Mouse (Mus musculus) kidney, adult 9 months (tissue): ENCODE results near the gene Synj1.
A peak's percentile ranks its signal among the peaks of the same experiment; 100 is the strongest.

Experiments
- DNase-seq: peaks from one replicate; pipeline ENCODE4 v3.0.0; 2022

The Synj1 gene

GRCm38 (mm10) chr16:91009942-91010529, 1.1 kb downstream of the Synj1 start:
- DNase-seq = peak; percentile 23

DNA sequence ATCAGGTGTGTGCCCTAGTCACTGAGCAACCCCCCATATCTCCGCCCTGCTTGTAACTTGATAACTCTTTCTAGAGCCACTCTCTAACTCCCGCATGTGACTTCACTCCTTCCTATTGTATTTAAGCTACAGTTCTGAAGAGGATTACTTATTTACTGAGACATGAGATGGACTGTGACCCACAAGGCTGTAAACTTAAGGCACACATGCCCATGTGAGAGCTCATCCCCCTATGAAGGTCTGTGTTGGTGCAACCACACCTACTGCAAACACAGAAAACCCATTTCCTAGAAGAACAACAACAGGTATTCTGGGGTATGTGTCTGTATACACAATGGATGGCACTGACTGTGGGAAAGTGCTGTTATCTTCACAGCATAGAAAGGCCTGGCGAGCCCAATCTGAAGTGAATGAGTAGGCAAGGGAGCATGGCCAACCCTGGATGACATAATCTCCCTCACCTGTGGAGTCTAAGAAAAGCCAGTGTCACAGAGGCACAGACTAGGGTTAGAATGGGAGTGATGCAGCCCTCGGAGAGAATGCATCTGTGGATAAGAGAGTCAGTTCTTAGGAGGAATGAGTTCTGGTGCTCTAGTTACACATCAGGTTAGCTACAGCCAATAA, 6.1 kb downstream of the Synj1 start:
- peak; percentile 22 for DNase-seq

GRCm38 (mm10) chr16:91001098-91001497, 10.0 kb downstream of the Synj1 start:
- no peak for DNase-seq

DNA sequence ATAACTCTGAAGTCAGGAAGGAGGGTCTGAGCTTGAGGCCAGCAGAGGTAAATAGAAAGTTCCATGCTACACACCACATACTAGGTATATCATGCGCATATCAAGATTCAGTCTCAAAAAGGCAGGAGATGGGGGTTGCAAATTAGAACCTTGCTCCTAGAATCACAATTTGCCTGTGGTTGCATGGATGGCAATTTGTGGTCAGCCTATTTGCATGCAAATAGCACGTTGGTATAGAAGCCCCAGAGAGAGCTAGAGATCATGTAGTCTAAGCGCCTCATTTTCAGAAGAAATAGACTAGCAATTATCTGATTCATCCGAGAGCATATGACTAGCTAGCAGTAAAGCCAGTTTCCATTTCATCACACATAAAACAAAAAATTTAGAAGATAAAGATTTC, 11.3 kb downstream of the Synj1 start:
- no peak for DNase-seq

DNA sequence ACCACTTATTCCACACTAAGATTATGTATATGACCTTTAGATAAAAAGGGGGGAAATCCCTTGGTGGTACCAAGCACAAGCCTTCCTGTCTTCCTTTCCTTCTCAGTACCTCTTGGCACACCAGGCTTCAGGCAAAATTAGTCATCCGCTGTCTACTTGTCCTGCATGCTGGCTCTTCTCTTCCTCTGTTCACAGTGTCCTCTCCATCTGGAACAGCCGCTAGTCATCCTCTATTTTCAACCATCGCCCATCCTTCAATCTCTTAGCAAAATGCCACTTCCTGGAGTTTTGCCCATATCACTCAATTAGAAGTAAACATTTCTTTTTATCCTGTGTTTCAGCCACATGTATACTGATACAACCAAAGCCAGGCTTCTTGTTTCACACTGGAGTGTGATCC, 13.3 kb downstream of the Synj1 start:
- no peak for DNase-seq

GRCm38 (mm10) chr16:90996327-90997243, 14.5 kb downstream of the Synj1 start:
- peak; percentile 51 for DNase-seq

GRCm38 (mm10) chr16:90995498-90995897, 15.6 kb downstream of the Synj1 start:
- DNase-seq = no peak

DNA sequence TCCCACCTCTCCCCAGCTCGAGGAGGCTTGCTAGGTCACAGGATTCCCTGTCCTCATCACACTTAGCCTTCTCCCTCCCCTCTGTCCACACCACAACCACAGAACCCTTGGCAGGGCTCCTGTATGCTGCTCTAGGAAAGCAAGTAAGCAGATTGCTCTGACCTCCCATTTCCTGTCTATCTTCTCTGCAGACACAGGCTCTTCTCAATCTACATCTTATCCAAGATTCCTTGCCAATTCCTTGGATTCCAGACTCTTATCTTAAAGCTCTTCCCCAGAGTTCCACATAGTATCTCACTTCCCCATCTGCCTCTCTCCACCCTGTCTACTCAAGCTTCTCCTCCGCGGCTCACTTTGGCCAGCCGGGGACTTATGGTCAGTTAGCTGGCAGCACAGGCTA, 16.1 kb downstream of the Synj1 start:
- peak; percentile 23 for DNase-seq

- no peak for DNase-seq
Measured at GRCm38 (mm10) chr16:90989162-90989561, 21.9 kb downstream of the Synj1 start.

DNA sequence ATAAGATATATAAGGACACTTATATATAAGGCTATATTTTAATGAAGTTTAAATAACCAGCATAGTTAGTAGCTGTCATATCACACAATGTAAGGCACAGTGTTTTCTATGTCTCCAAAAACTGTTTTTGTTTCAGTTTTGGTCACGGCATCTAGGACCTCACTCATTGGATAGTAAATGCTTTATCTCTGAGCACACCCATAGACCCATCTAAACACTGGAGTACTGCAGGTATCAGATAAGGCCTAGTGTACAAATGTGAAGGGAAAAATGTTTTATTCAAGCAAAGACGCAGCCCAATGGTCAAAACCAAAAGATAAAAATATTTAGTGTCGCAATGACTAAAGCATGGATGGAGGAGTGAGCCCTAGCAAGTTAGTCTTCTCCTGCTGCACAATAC, 22.4 kb downstream of the Synj1 start:
- DNase-seq = no peak

DNA sequence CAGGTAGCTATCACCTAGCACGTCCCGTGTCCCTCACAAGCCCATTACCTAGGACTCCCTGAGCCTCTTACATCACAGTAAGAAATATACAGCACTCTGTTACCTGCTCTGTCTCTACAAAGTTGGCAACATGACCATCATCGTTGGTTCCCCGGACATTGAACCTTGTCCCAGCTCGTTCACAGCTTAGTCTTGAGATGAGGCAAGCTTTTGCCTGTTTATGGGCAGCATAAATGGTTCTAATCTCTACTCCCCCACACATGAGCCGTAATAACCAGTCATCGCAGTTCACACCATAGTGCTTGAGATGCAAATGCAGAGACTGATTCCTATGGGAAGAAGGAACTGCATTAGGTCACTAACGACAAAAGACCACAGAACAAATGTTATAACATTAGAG, 23.1 kb downstream of the Synj1 start:
- peak; percentile 47 for DNase-seq

DNA sequence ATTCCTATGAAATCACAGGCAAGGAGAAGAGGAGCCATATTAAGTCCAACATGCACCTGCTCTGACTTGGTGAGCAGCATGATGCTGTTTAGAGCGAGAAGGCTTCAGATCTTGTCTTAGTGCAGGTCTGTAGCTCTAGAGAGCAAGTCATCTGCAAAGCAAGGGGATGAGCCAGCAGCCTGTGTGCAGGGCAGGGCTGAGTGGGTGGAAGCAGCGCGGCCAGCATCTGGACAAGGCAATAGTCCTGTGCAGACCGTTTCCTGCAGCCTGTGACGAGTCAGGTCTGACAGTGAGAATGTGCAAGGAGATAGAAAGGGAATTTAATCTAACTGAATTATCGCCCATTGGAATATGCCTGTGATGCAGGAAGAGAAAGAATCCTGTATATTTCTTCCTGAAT, 40.1 kb downstream of the Synj1 start:
- DNase-seq = no peak

DNA sequence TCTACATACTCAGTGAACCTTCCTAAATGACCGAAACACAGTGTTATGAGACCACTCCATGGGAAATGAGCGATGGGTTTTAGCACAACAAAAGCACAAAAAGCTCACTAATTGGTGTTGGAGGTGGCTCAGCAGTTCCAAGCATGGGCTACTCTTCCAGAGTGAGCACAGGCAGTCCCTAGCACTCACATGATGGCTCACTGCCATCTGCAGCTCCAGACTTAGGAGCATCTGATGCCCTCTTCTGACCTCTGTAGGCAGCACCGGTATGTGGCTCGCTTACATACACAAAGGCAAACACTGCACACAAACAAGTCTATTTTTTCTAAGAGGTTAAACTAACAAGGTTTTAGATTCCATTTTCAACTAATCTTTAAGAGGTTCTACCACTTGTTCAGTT, 44.9 kb downstream of the Synj1 start:
- DNase-seq = no peak

- no peak for DNase-seq
Measured at GRCm38 (mm10) chr16:90964302-90964701, 46.8 kb downstream of the Synj1 start.

GRCm38 (mm10) chr16:90963866-90964265, 47.2 kb downstream of the Synj1 start:
- no peak for DNase-seq

DNA sequence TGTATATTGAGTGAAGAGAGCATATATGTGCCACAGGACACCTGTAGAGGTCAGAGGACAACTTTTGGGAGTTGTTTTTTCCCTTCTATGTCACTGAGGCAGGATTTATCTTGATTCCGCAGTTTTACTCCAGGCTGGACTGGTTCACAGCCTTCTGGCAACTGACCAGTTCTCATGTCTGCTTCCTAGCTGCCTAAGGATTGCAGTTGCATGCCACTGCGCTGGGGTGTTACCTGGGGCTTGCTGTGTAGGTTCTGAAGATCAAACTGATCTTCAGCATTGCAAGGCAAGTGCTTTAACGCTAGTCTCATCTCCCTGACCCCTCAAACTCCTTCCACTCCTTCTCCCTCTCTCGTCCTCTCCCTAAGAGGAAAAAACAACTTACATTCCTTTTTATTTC, 47.9 kb downstream of the Synj1 start:
- DNase-seq = no peak

- no peak for DNase-seq
Measured at GRCm38 (mm10) chr16:90958301-90959085, 52.6 kb downstream of the Synj1 start.

- no peak for DNase-seq
Measured at GRCm38 (mm10) chr16:90955494-90955893, 55.6 kb downstream of the Synj1 start.

GRCm38 (mm10) chr16:90953770-90954169, 57.3 kb downstream of the Synj1 start:
- DNase-seq = no peak

- no peak for DNase-seq
Measured at GRCm38 (mm10) chr16:90953147-90953546, 58.0 kb downstream of the Synj1 start.

DNA sequence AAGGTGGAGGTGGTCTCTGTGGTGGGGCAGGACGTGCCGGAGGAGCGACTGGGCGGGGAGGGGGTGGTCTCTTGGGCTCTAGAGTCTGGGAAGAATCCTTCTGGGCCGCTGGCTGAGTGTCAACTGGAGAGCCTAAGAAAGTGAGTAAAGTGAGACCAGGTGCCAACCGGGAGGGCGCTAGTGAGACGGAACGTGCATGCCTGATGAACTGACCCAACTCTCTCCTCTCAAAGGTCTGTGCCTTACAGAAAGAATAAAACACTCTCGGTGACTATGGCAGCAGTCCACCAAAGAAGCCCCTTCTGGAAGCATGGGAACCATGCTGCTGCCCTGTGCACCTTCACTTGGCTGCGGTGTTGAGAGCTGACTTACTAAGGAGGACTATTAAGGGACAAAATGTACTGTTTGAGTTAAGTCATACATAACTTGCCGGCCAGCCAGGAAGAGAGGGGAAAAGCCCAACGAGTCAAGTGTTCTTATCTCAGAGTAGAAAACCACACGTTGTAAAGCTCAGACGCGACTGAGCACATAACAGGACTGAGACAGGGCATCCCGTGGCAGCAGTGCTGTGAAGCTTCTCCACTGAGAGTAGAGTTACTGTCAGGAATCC, 60.6 kb downstream of the Synj1 start:
- no peak for DNase-seq

- DNase-seq = no peak
Measured at GRCm38 (mm10) chr16:90946977-90947376, 64.1 kb downstream of the Synj1 start.

DNA sequence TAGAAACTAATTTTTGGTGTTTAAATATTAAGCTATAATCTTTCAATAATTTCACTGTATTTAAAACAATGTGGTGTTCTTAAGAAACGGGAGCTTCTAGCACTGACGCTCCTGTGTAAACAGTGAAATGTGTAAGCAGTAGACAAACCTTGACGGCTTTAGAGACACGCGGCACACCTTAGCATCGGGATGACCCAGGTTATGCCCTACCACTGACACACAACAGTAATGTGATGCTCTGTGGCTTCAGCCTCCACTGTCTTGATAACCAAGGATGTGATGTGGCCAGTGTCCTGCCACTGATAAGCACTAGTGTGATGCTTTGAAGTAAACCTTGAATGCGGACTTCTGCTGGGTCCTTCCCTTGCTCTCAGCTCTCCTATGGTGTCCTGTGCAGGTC, 69.9 kb downstream of the Synj1 start:
- no peak for DNase-seq
